Mouse (Mus musculus): ENCODE results near the gene Olfr324. TPM values are rescaled to one million over a fixed set of nuclear protein-coding genes. Genes with fewer than 3 reads are reported as not detected.
A peak's percentile ranks its signal among the peaks of the same experiment; 100 is the strongest.

Gene Olfr324
- polyA plus RNA-seq, 1 experiment from 2014 or later, result not detected

- Histone ChIP-seq H3K4me2 (replicated peaks; ENCODE audit: low read depth) (no peak overlapping the region), H3K27ac (replicated peaks) (peak overlapping the region; percentile 70), H3K4me3 (ENCODE audit: low read depth, low read length) (no peak overlapping the region), H3K9me3 (ENCODE audit: control insufficient read depth, low read length) (no peaks in the 10 kb centered on the region), H3K4me1 (replicated peaks; ENCODE audit: control insufficient read depth, insufficient read depth) (no peaks in the 10 kb centered on the region), H3K9ac (ENCODE audit: low read length) (no peak overlapping the region), H3K27me3 (ENCODE audit: control insufficient read depth, insufficient read depth, low read length) (no peaks in the 10 kb centered on the region), H3K36me3 (ENCODE audit: control insufficient read depth, insufficient read depth, low read length) (no peaks in the 10 kb centered on the region)
- no peak for TF ChIP-seq CTCF (IDR thresholded peaks at IDR 0.05; ENCODE audit: low read depth)
- TF ChIP-seq EP300 (optimal IDR thresholded peaks at IDR 0.05), result no peak
- 49% methylated on average over 3 of the region's 3 CpGs for WGBS
- ATAC-seq (ENCODE audit: low FRiP score, low TSS enrichment) (peak; percentile 22), DNase-seq (ENCODE audit: low spot score) (peak; percentile 44)
Observed at GRCm38 (mm10) chr11:58605228-58605627, 10.3 kb downstream of the Olfr324 start.

GRCm38 (mm10) chr11:58606177-58606919 is 11.4 kb downstream of the Olfr324 start:
- peak; percentile 72 for DNase-seq (ENCODE audit: low spot score)
- WGBS, result 71% methylated on average over 12 of the region's 12 CpGs
- no peaks in the 10 kb centered on the region for H3K4me1 ChIP-seq (replicated peaks; ENCODE audit: control insufficient read depth, insufficient read depth)
- H3K9ac ChIP-seq (ENCODE audit: low read length), result no peak overlapping the region
- H3K36me3 ChIP-seq (ENCODE audit: control insufficient read depth, insufficient read depth, low read length), result no peaks in the 10 kb centered on the region
- TF ChIP-seq EP300 (optimal IDR thresholded peaks at IDR 0.05) (no peak), CTCF (IDR thresholded peaks at IDR 0.05; ENCODE audit: low read depth) (no peak)
- peak; percentile 83 for ATAC-seq (ENCODE audit: low FRiP score, low TSS enrichment)
- no peaks in the 10 kb centered on the region for H3K27me3 ChIP-seq (ENCODE audit: control insufficient read depth, insufficient read depth, low read length)
- no peaks in the 10 kb centered on the region for H3K9me3 ChIP-seq (ENCODE audit: control insufficient read depth, low read length)
- no peak overlapping the region for H3K4me3 ChIP-seq (ENCODE audit: low read depth, low read length)
- peak overlapping the region; percentile 70 for H3K27ac ChIP-seq (replicated peaks)
- no peak overlapping the region for H3K4me2 ChIP-seq (replicated peaks; ENCODE audit: low read depth)

- Histone ChIP-seq H3K4me3 (ENCODE audit: low read depth, low read length) (no peak overlapping the region), H3K27ac (replicated peaks) (0 out of 2 replicates have a peak overlapping the region, but pooled peaks have one; percentile 70), H3K4me1 (replicated peaks; ENCODE audit: control insufficient read depth, insufficient read depth) (no peaks in the 10 kb centered on the region), H3K36me3 (ENCODE audit: control insufficient read depth, insufficient read depth, low read length) (no peaks in the 10 kb centered on the region), H3K4me2 (replicated peaks; ENCODE audit: low read depth) (no peak overlapping the region), H3K9me3 (ENCODE audit: control insufficient read depth, low read length) (no peaks in the 10 kb centered on the region), H3K27me3 (ENCODE audit: control insufficient read depth, insufficient read depth, low read length) (no peaks in the 10 kb centered on the region), H3K9ac (ENCODE audit: low read length) (no peak overlapping the region)
- DNase-seq (ENCODE audit: low spot score) (peak; percentile 48), ATAC-seq (ENCODE audit: low FRiP score, low TSS enrichment) (peak; percentile 54)
- TF ChIP-seq EP300 (optimal IDR thresholded peaks at IDR 0.05) (no peak), CTCF (IDR thresholded peaks at IDR 0.05; ENCODE audit: low read depth) (no peak)
- 74% methylated on average over 6 of the region's 6 CpGs for WGBS
Observed at GRCm38 (mm10) chr11:58607030-58607429, 12.1 kb downstream of the Olfr324 start.

- ATAC-seq (ENCODE audit: low FRiP score, low TSS enrichment) (peak; percentile 58), DNase-seq (ENCODE audit: low spot score) (peak; percentile 50)
- Histone ChIP-seq H3K9me3 (ENCODE audit: control insufficient read depth, low read length) (no peaks in the 10 kb centered on the region), H3K27ac (replicated peaks) (no peak overlapping the region), H3K4me1 (replicated peaks; ENCODE audit: control insufficient read depth, insufficient read depth) (no peaks in the 10 kb centered on the region), H3K4me3 (ENCODE audit: low read depth, low read length) (no peak overlapping the region), H3K27me3 (ENCODE audit: control insufficient read depth, insufficient read depth, low read length) (no peaks in the 10 kb centered on the region), H3K4me2 (replicated peaks; ENCODE audit: low read depth) (no peak overlapping the region; the same call in 1 of the 2 replicates), H3K36me3 (ENCODE audit: control insufficient read depth, insufficient read depth, low read length) (no peaks in the 10 kb centered on the region), H3K9ac (ENCODE audit: low read length) (no peak overlapping the region)
- TF ChIP-seq CTCF (IDR thresholded peaks at IDR 0.05; ENCODE audit: low read depth), result no peak
- TF ChIP-seq EP300 (optimal IDR thresholded peaks at IDR 0.05), result no peak
- 55% methylated on average over 3 of the region's 3 CpGs for WGBS
Observed at GRCm38 (mm10) chr11:58613359-58613758, 18.4 kb downstream of the Olfr324 start.

- DNase-seq (ENCODE audit: low spot score) (peak; percentile 62), ATAC-seq (ENCODE audit: low FRiP score, low TSS enrichment) (0 out of 2 replicates have a peak, but pooled peaks have one; percentile 4)
- no peaks in the 10 kb centered on the region for H3K27me3 ChIP-seq (ENCODE audit: control insufficient read depth, insufficient read depth, low read length)
- H3K36me3 ChIP-seq (ENCODE audit: control insufficient read depth, insufficient read depth, low read length), result no peaks in the 10 kb centered on the region
- no peak overlapping the region for H3K9ac ChIP-seq (ENCODE audit: low read length)
- H3K9me3 ChIP-seq (ENCODE audit: control insufficient read depth, low read length), result no peaks in the 10 kb centered on the region
- H3K4me2 ChIP-seq (replicated peaks; ENCODE audit: low read depth), result no peak overlapping the region
- H3K4me3 ChIP-seq (ENCODE audit: low read depth, low read length), result no peak overlapping the region
- no peak for TF ChIP-seq EP300 (optimal IDR thresholded peaks at IDR 0.05)
- no peak overlapping the region for H3K27ac ChIP-seq (replicated peaks)
- H3K4me1 ChIP-seq (replicated peaks; ENCODE audit: control insufficient read depth, insufficient read depth), result no peaks in the 10 kb centered on the region
Observed at GRCm38 (mm10) chr11:58614526-58614925, 19.6 kb downstream of the Olfr324 start.

GRCm38 (mm10) chr11:58615975-58616374 is 21.1 kb downstream of the Olfr324 start, which contains the start of gene 2210407C18Rik:
Gene 2210407C18Rik, minus strand, starts transcription at chr11:58616075.
- no peak within 1 kb of the TSS for H3K27ac ChIP-seq (replicated peaks)
- no peaks in the 10 kb centered on the region for H3K9me3 ChIP-seq (ENCODE audit: control insufficient read depth, low read length)
- no peaks in the 10 kb centered on the region for H3K36me3 ChIP-seq (ENCODE audit: control insufficient read depth, insufficient read depth, low read length)
- no peaks in the 10 kb centered on the region for H3K27me3 ChIP-seq (ENCODE audit: control insufficient read depth, insufficient read depth, low read length)
- no peaks in the 10 kb centered on the region for H3K4me1 ChIP-seq (replicated peaks; ENCODE audit: control insufficient read depth, insufficient read depth)
- no peak for ATAC-seq (ENCODE audit: low FRiP score, low TSS enrichment)
- H3K9ac ChIP-seq (ENCODE audit: low read length), result no peak within 1 kb of the TSS
- H3K4me3 ChIP-seq (ENCODE audit: low read depth, low read length), result no peak within 1 kb of the TSS
- no peak within 1 kb of the TSS for H3K4me2 ChIP-seq (replicated peaks; ENCODE audit: low read depth)
- DNase-seq (ENCODE audit: low spot score), result no peak
- 87% methylated on average over 4 of the region's 4 CpGs for WGBS
- TF ChIP-seq EP300 (optimal IDR thresholded peaks at IDR 0.05) (no peak), CTCF (IDR thresholded peaks at IDR 0.05; ENCODE audit: low read depth) (no peak)
